Mouse (Mus musculus) E14TG2a.4 (cell line): ENCODE data around the gene Prdm8.

Source experiments
- CTCF ChIP-seq: conservative IDR thresholded peaks from 2 replicates; pipeline ENCODE4 v1.5.1; 2014; ENCODE audit warnings: low read length
- POU5F1 ChIP-seq: IDR thresholded peaks from 2 replicates; pipeline ENCODE4 v1.6.1; 2014; ENCODE audit warnings: low read length, borderline replicate concordance

DNA sequence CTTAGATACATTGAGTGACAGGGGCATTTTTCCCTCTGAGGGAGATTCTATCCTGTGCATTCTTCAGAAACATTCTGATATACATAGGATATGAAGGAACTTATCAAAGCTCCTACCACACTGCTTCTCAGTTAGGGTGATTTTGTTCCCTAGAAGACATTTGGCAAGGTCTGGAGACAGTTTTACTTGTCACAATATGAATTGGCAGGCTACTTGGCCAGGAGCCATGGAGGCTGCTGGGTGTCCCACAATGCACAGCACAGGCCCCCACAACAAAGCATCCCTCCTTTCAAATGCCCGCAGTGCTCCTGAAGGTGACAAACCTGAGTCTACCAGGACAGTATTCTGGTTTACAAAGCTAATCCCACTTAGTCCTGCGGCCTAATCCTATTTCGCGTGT is 55.0 kb downstream of the Prdm8 start:
- TF ChIP-seq CTCF, result no peak
- no peak for TF ChIP-seq POU5F1
